Mouse (Mus musculus): ENCODE results near the gene Enpp4. TPM values are rescaled to one million over a fixed set of nuclear protein-coding genes. Genes with fewer than 3 reads are reported as not detected.

The Enpp4 gene
- polyA plus RNA-seq (2015; fragmentation: Nextera tagmentation; extraction: Ambion mirVana): 5.4 TPM in 2 replicates

GRCm38 (mm10) chr17:44105287-44106138, at the start of gene Enpp4:
Gene Enpp4 (minus strand): TSS chr17:44105809.
- peak within 1 kb of the TSS; percentile 70 for H3K9ac ChIP-seq
- H3K9me3 ChIP-seq: no peaks in the 10 kb centered on the region
- H3K27ac ChIP-seq (replicated peaks): peak within 1 kb of the TSS; percentile 75
- peak within 1 kb of the TSS; percentile 85 for H3K4me3 ChIP-seq
- WGBS: under 1% methylated on average over 75 of the region's 76 CpGs
- H3K27me3 ChIP-seq: no peaks in the 10 kb centered on the region
- ATAC-seq (ENCODE audit: low FRiP score, low read depth): peak; percentile 99
- H3K4me1 ChIP-seq (replicated peaks): peaks cover 9% of the 10 kb centered on the region
- peak within 1 kb of the TSS; percentile 93 for H3K4me2 ChIP-seq
- no peaks in the 10 kb centered on the region for H3K36me3 ChIP-seq

GRCm38 (mm10) chr17:44155204-44155603, 49.6 kb upstream of the Enpp4 start:
- 80% methylated on average over 2 of the region's 2 CpGs for WGBS
- no peaks in the 10 kb centered on the region for H3K4me1 ChIP-seq (replicated peaks)
- no peaks in the 10 kb centered on the region for H3K27me3 ChIP-seq
- H3K9ac ChIP-seq: no peak overlapping the region
- H3K36me3 ChIP-seq: no peaks in the 10 kb centered on the region
- H3K4me2 ChIP-seq: no peak overlapping the region
- no peak for ATAC-seq (ENCODE audit: low FRiP score, low read depth)
- no peaks in the 10 kb centered on the region for H3K9me3 ChIP-seq
- no peak overlapping the region for H3K4me3 ChIP-seq
- H3K27ac ChIP-seq (replicated peaks): no peak overlapping the region

- no peak for ATAC-seq (ENCODE audit: low FRiP score, low read depth)
- Histone ChIP-seq H3K4me1 (replicated peaks) (no peaks in the 10 kb centered on the region), H3K36me3 (no peaks in the 10 kb centered on the region), H3K27ac (replicated peaks) (no peak overlapping the region), H3K4me2 (no peak overlapping the region), H3K4me3 (no peak overlapping the region), H3K9ac (no peak overlapping the region), H3K27me3 (no peaks in the 10 kb centered on the region), H3K9me3 (no peaks in the 10 kb centered on the region)
- WGBS: 48% methylated on average over 5 of the region's 5 CpGs
These were observed 48.3 kb upstream of the Enpp4 start for GRCm38 (mm10) chr17:44153871-44154270.

- H3K27ac ChIP-seq (replicated peaks): no peak overlapping the region
- WGBS: 89% methylated on average over 8 of the region's 8 CpGs
- H3K4me3 ChIP-seq: no peak overlapping the region
- no peak for ATAC-seq (ENCODE audit: low FRiP score, low read depth)
- H3K9ac ChIP-seq: no peak overlapping the region
- H3K9me3 ChIP-seq: no peaks in the 10 kb centered on the region
- H3K4me1 ChIP-seq (replicated peaks): no peaks in the 10 kb centered on the region
- no peaks in the 10 kb centered on the region for H3K36me3 ChIP-seq
- no peak overlapping the region for H3K4me2 ChIP-seq
- H3K27me3 ChIP-seq: no peaks in the 10 kb centered on the region
These were observed 46.3 kb upstream of the Enpp4 start for GRCm38 (mm10) chr17:44151889-44152288.

- H3K4me1 ChIP-seq (replicated peaks): no peaks in the 10 kb centered on the region
- no peaks in the 10 kb centered on the region for H3K9me3 ChIP-seq
- no peak overlapping the region for H3K27ac ChIP-seq (replicated peaks)
- 76% methylated on average over 3 of the region's 3 CpGs for WGBS
- no peak overlapping the region for H3K9ac ChIP-seq
- no peaks in the 10 kb centered on the region for H3K36me3 ChIP-seq
- H3K4me2 ChIP-seq: no peak overlapping the region
- H3K27me3 ChIP-seq: no peaks in the 10 kb centered on the region
- ATAC-seq (ENCODE audit: low FRiP score, low read depth): no peak
- H3K4me3 ChIP-seq: no peak overlapping the region
These were observed 45.5 kb upstream of the Enpp4 start for GRCm38 (mm10) chr17:44151130-44151529.

GRCm38 (mm10) chr17:44148109-44148846, 42.7 kb upstream of the Enpp4 start:
- Histone ChIP-seq H3K36me3 (no peaks in the 10 kb centered on the region), H3K27ac (replicated peaks) (no peak overlapping the region), H3K4me1 (replicated peaks) (no peaks in the 10 kb centered on the region), H3K27me3 (no peaks in the 10 kb centered on the region), H3K4me2 (no peak overlapping the region), H3K4me3 (no peak overlapping the region), H3K9ac (no peak overlapping the region), H3K9me3 (no peaks in the 10 kb centered on the region)
- 93% methylated on average over 5 of the region's 5 CpGs for WGBS
- ATAC-seq (ENCODE audit: low FRiP score, low read depth): no peak

- 79% methylated on average over 1 of the region's 1 CpGs for WGBS
- Histone ChIP-seq H3K9ac (no peak overlapping the region), H3K36me3 (no peaks in the 10 kb centered on the region), H3K4me1 (replicated peaks) (no peaks in the 10 kb centered on the region), H3K27me3 (no peaks in the 10 kb centered on the region), H3K4me2 (no peak overlapping the region), H3K9me3 (no peaks in the 10 kb centered on the region), H3K4me3 (no peak overlapping the region), H3K27ac (replicated peaks) (no peak overlapping the region)
- no peak for ATAC-seq (ENCODE audit: low FRiP score, low read depth)
These were observed 40.2 kb upstream of the Enpp4 start for GRCm38 (mm10) chr17:44145806-44146205.

- 0 out of 2 replicates have a peak, but pooled peaks cover 2% of the 10 kb centered on the region for H3K27me3 ChIP-seq
- H3K9ac ChIP-seq: no peak overlapping the region
- no peaks in the 10 kb centered on the region for H3K4me1 ChIP-seq (replicated peaks)
- no peak overlapping the region for H3K27ac ChIP-seq (replicated peaks)
- no peak overlapping the region for H3K4me2 ChIP-seq
- H3K36me3 ChIP-seq: no peaks in the 10 kb centered on the region
- ATAC-seq (ENCODE audit: low FRiP score, low read depth): no peak
- no peaks in the 10 kb centered on the region for H3K9me3 ChIP-seq
- H3K4me3 ChIP-seq: no peak overlapping the region
- 85% methylated on average over 10 of the region's 10 CpGs for WGBS
These were observed 31.4 kb upstream of the Enpp4 start for GRCm38 (mm10) chr17:44136863-44137640.

- Histone ChIP-seq H3K27ac (replicated peaks) (no peak overlapping the region), H3K9me3 (no peaks in the 10 kb centered on the region), H3K36me3 (no peaks in the 10 kb centered on the region), H3K27me3 (0 out of 2 replicates have a peak, but pooled peaks cover 2% of the 10 kb centered on the region), H3K4me2 (no peak overlapping the region), H3K9ac (no peak overlapping the region), H3K4me3 (no peak overlapping the region), H3K4me1 (replicated peaks) (no peaks in the 10 kb centered on the region)
- WGBS: 80% methylated on average over 8 of the region's 8 CpGs
- ATAC-seq (ENCODE audit: low FRiP score, low read depth): no peak
These were observed 30.4 kb upstream of the Enpp4 start for GRCm38 (mm10) chr17:44136018-44136417.

GRCm38 (mm10) chr17:44134545-44134944, 28.9 kb upstream of the Enpp4 start:
- Histone ChIP-seq H3K4me2 (no peak overlapping the region), H3K36me3 (no peaks in the 10 kb centered on the region), H3K27me3 (0 out of 2 replicates have a peak, but pooled peaks cover 2% of the 10 kb centered on the region), H3K9me3 (no peaks in the 10 kb centered on the region), H3K27ac (replicated peaks) (no peak overlapping the region), H3K4me1 (replicated peaks) (no peaks in the 10 kb centered on the region), H3K4me3 (no peak overlapping the region), H3K9ac (no peak overlapping the region)
- no peak for ATAC-seq (ENCODE audit: low FRiP score, low read depth)
- 51% methylated on average over 9 of the region's 9 CpGs for WGBS

GRCm38 (mm10) chr17:44134106-44134505, 28.5 kb upstream of the Enpp4 start:
- Histone ChIP-seq H3K9me3 (no peaks in the 10 kb centered on the region), H3K4me1 (replicated peaks) (no peaks in the 10 kb centered on the region), H3K4me3 (no peak overlapping the region), H3K9ac (no peak overlapping the region), H3K27ac (replicated peaks) (no peak overlapping the region), H3K27me3 (0 out of 2 replicates have a peak, but pooled peaks cover 2% of the 10 kb centered on the region), H3K36me3 (no peaks in the 10 kb centered on the region), H3K4me2 (no peak overlapping the region)
- no peak for ATAC-seq (ENCODE audit: low FRiP score, low read depth)
- 71% methylated on average over 6 of the region's 6 CpGs for WGBS

All from hindbrain, embryonic 15.5 days (tissue).